Mouse (Mus musculus): ENCODE measurements around the gene Inf2. TPM values are rescaled to one million over a fixed set of nuclear protein-coding genes. Genes with fewer than 3 reads are reported as not detected.

The Inf2 gene
- polyA plus RNA-seq (2016; fragmentation: Nextera tagmentation; extraction: Ambion mirVana) = 1.1 and 1.3 TPM in 2 replicates

- Histone ChIP-seq H3K27ac (peak within 1 kb of the TSS; percentile 81), H3K4me3 (peak within 1 kb of the TSS; percentile 65), H3K36me3 (replicated peaks) (no peaks in the 10 kb centered on the region), H3K4me1 (peaks cover 45% of the 10 kb centered on the region), H3K27me3 (ENCODE audit: poor library complexity, severe bottlenecking) (peaks cover 61% of the 10 kb centered on the region), H3K9me3 (no peaks in the 10 kb centered on the region)
- DNase-seq (ENCODE audit: extremely low spot score, low spot score) = peak; percentile 70
- under 1% methylated on average over 55 of the region's 60 CpGs for WGBS
These were observed at the start of gene Inf2 for GRCm38 (mm10) chr12:112588426-112589256. Inf2 (plus strand) TSS chr12:112588784.

GRCm38 (mm10) chr12:112539466-112539965 is 49.1 kb upstream of the Inf2 start:
- 0 out of 2 replicates have a peak overlapping the region, but pooled peaks have one; percentile 21 for H3K27ac ChIP-seq
- H3K36me3 ChIP-seq (replicated peaks) = no peaks in the 10 kb centered on the region
- peaks cover 49% of the 10 kb centered on the region for H3K4me1 ChIP-seq

GRCm38 (mm10) chr12:112540321-112540720 is 48.3 kb upstream of the Inf2 start:
- 91% methylated on average over 12 of the region's 12 CpGs for WGBS
- Histone ChIP-seq H3K4me3 (no peak overlapping the region), H3K36me3 (replicated peaks) (no peaks in the 10 kb centered on the region), H3K4me1 (peaks cover 57% of the 10 kb centered on the region), H3K27me3 (ENCODE audit: poor library complexity, severe bottlenecking) (peaks cover 24% of the 10 kb centered on the region), H3K9me3 (no peaks in the 10 kb centered on the region), H3K27ac (peak overlapping the region; percentile 86)
- no peak for DNase-seq (ENCODE audit: extremely low spot score, low spot score)

More at GRCm38 (mm10) chr12:112539466-112539965, 49.1 kb upstream of the Inf2 start:
- H3K27me3 ChIP-seq (ENCODE audit: poor library complexity, severe bottlenecking) = peaks cover 27% of the 10 kb centered on the region
- H3K4me3 ChIP-seq = no peak overlapping the region
- no peak for DNase-seq (ENCODE audit: extremely low spot score, low spot score)
- no peaks in the 10 kb centered on the region for H3K9me3 ChIP-seq
- WGBS = 94% methylated on average over 7 of the region's 7 CpGs

GRCm38 (mm10) chr12:112541483-112542091 is 47.0 kb upstream of the Inf2 start:
- peak overlapping the region; percentile 19 for H3K4me3 ChIP-seq
- H3K9me3 ChIP-seq = no peaks in the 10 kb centered on the region
- H3K36me3 ChIP-seq (replicated peaks) = no peaks in the 10 kb centered on the region
- DNase-seq (ENCODE audit: extremely low spot score, low spot score) = peak; percentile 62
- H3K4me1 ChIP-seq = peaks cover 68% of the 10 kb centered on the region
- H3K27ac ChIP-seq = peak overlapping the region; percentile 86
- WGBS = 32% methylated on average over 8 of the region's 8 CpGs
- peaks cover 24% of the 10 kb centered on the region for H3K27me3 ChIP-seq (ENCODE audit: poor library complexity, severe bottlenecking)

- Histone ChIP-seq H3K4me1 (peaks cover 68% of the 10 kb centered on the region), H3K36me3 (replicated peaks) (no peaks in the 10 kb centered on the region), H3K27ac (peak overlapping the region; percentile 86), H3K9me3 (no peaks in the 10 kb centered on the region), H3K27me3 (ENCODE audit: poor library complexity, severe bottlenecking) (peaks cover 24% of the 10 kb centered on the region), H3K4me3 (peak overlapping the region; percentile 19; the same call in 1 of the 2 replicates)
- no peak for DNase-seq (ENCODE audit: extremely low spot score, low spot score)
- 60% methylated on average over 13 of the region's 13 CpGs for WGBS
These were observed 46.2 kb upstream of the Inf2 start for GRCm38 (mm10) chr12:112542257-112542919.

- no peaks in the 10 kb centered on the region for H3K9me3 ChIP-seq
- no peaks in the 10 kb centered on the region for H3K36me3 ChIP-seq (replicated peaks)
- peaks cover 68% of the 10 kb centered on the region for H3K4me1 ChIP-seq
- DNase-seq (ENCODE audit: extremely low spot score, low spot score) = peak; percentile 96
- peaks cover 24% of the 10 kb centered on the region for H3K27me3 ChIP-seq (ENCODE audit: poor library complexity, severe bottlenecking)
- H3K4me3 ChIP-seq = no peak overlapping the region
- H3K27ac ChIP-seq = peak overlapping the region; percentile 86
- WGBS = 5% methylated on average over 11 of the region's 11 CpGs
These were observed 45.7 kb upstream of the Inf2 start for GRCm38 (mm10) chr12:112542920-112543300.

- H3K36me3 ChIP-seq (replicated peaks) = no peaks in the 10 kb centered on the region
- no peak overlapping the region for H3K4me3 ChIP-seq
- no peak for DNase-seq (ENCODE audit: extremely low spot score, low spot score)
- H3K27me3 ChIP-seq (ENCODE audit: poor library complexity, severe bottlenecking) = peaks cover 19% of the 10 kb centered on the region
- peaks cover 68% of the 10 kb centered on the region for H3K4me1 ChIP-seq
- no peaks in the 10 kb centered on the region for H3K9me3 ChIP-seq
- 75% methylated on average over 9 of the region's 9 CpGs for WGBS
- H3K27ac ChIP-seq = peak overlapping the region; percentile 27; the same call in 1 of the 2 replicates
These were observed 44.6 kb upstream of the Inf2 start for GRCm38 (mm10) chr12:112543941-112544340.

GRCm38 (mm10) chr12:112544946-112545701 is 43.5 kb upstream of the Inf2 start:
- peak overlapping the region; percentile 74 for H3K27ac ChIP-seq
- H3K4me3 ChIP-seq = no peak overlapping the region
- no peaks in the 10 kb centered on the region for H3K36me3 ChIP-seq (replicated peaks)
- H3K4me1 ChIP-seq = peaks cover 68% of the 10 kb centered on the region
- H3K27me3 ChIP-seq (ENCODE audit: poor library complexity, severe bottlenecking) = peaks cover 19% of the 10 kb centered on the region
- 37% methylated on average over 12 of the region's 12 CpGs for WGBS
- no peaks in the 10 kb centered on the region for H3K9me3 ChIP-seq
- DNase-seq (ENCODE audit: extremely low spot score, low spot score) = no peak

GRCm38 (mm10) chr12:112546110-112546509 is 42.5 kb upstream of the Inf2 start:
- no peak overlapping the region for H3K27ac ChIP-seq
- peaks cover 18% of the 10 kb centered on the region for H3K27me3 ChIP-seq (ENCODE audit: poor library complexity, severe bottlenecking)
- no peaks in the 10 kb centered on the region for H3K9me3 ChIP-seq
- no peak overlapping the region for H3K4me3 ChIP-seq
- H3K36me3 ChIP-seq (replicated peaks) = no peaks in the 10 kb centered on the region
- H3K4me1 ChIP-seq = peaks cover 68% of the 10 kb centered on the region
- DNase-seq (ENCODE audit: extremely low spot score, low spot score) = no peak
- 89% methylated on average over 8 of the region's 8 CpGs for WGBS

GRCm38 (mm10) chr12:112549287-112549686 is 39.3 kb upstream of the Inf2 start:
- no peak overlapping the region for H3K27ac ChIP-seq
- 85% methylated on average over 1 of the region's 1 CpGs for WGBS
- no peak overlapping the region for H3K4me3 ChIP-seq
- no peaks in the 10 kb centered on the region for H3K36me3 ChIP-seq (replicated peaks)
- H3K27me3 ChIP-seq (ENCODE audit: poor library complexity, severe bottlenecking) = peaks cover 16% of the 10 kb centered on the region; the same call in 1 of the 2 replicates
- peaks cover 60% of the 10 kb centered on the region for H3K4me1 ChIP-seq
- no peaks in the 10 kb centered on the region for H3K9me3 ChIP-seq
- no peak for DNase-seq (ENCODE audit: extremely low spot score, low spot score)

GRCm38 (mm10) chr12:112551861-112552375 is 36.7 kb upstream of the Inf2 start:
- Histone ChIP-seq H3K27me3 (ENCODE audit: poor library complexity, severe bottlenecking) (peaks cover 13% of the 10 kb centered on the region; the same call in 1 of the 2 replicates), H3K9me3 (no peaks in the 10 kb centered on the region), H3K4me1 (peaks cover 53% of the 10 kb centered on the region), H3K4me3 (peak overlapping the region; percentile 16; the same call in 1 of the 2 replicates), H3K27ac (peak overlapping the region; percentile 84), H3K36me3 (replicated peaks) (no peaks in the 10 kb centered on the region)
- peak; percentile 91 for DNase-seq (ENCODE audit: extremely low spot score, low spot score)
- WGBS = 9% methylated on average over 13 of the region's 13 CpGs

GRCm38 (mm10) chr12:112552520-112552919 is 36.1 kb upstream of the Inf2 start:
- H3K27ac ChIP-seq = peak overlapping the region; percentile 84

More at GRCm38 (mm10) chr12:112552520-112552919, 36.1 kb upstream of the Inf2 start:
- Histone ChIP-seq H3K4me3 (no peak overlapping the region), H3K27me3 (ENCODE audit: poor library complexity, severe bottlenecking) (peaks cover 13% of the 10 kb centered on the region; the same call in 1 of the 2 replicates), H3K9me3 (no peaks in the 10 kb centered on the region), H3K4me1 (peaks cover 53% of the 10 kb centered on the region), H3K36me3 (replicated peaks) (no peaks in the 10 kb centered on the region)
- DNase-seq (ENCODE audit: extremely low spot score, low spot score) = no peak
- WGBS = 58% methylated on average over 5 of the region's 5 CpGs

All from forebrain, embryonic 10.5 days (tissue).